Mouse (Mus musculus): ENCODE measurements around the gene Cks1b.
A peak's percentile ranks its signal among the peaks of the same experiment; 100 is the strongest.

The Cks1b gene

GRCm38 (mm10) chr3:89425876-89426275, 7.7 kb upstream of the Cks1b start:
- no peak for DNase-seq (ENCODE audit: low spot score)

GRCm38 (mm10) chr3:89425141-89425525, 7.0 kb upstream of the Cks1b start:
- DNase-seq (ENCODE audit: low spot score), result no peak

GRCm38 (mm10) chr3:89424416-89425140, 6.4 kb upstream of the Cks1b start:
- DNase-seq (ENCODE audit: low spot score), result no peak

- DNase-seq (ENCODE audit: low spot score), result no peak
Measured at GRCm38 (mm10) chr3:89422556-89423205, 4.5 kb upstream of the Cks1b start.

GRCm38 (mm10) chr3:89421810-89422473, 3.8 kb upstream of the Cks1b start:
- DNase-seq (ENCODE audit: low spot score), result peak; percentile 32

GRCm38 (mm10) chr3:89421002-89421774, 3.0 kb upstream of the Cks1b start:
- peak; percentile 88 for DNase-seq (ENCODE audit: low spot score)

GRCm38 (mm10) chr3:89420421-89420820, 2.2 kb upstream of the Cks1b start:
- no peak for DNase-seq (ENCODE audit: low spot score)

- DNase-seq (ENCODE audit: low spot score), result no peak
Measured at GRCm38 (mm10) chr3:89419981-89420380, 1.8 kb upstream of the Cks1b start.

- DNase-seq (ENCODE audit: low spot score), result peak; percentile 69
Measured at GRCm38 (mm10) chr3:89419571-89419970, 1.4 kb upstream of the Cks1b start.

- peak; percentile 86 for DNase-seq (ENCODE audit: low spot score)
Measured at GRCm38 (mm10) chr3:89418861-89419250, 673 bp upstream of the Cks1b start.

GRCm38 (mm10) chr3:89417840-89418169, 378 bp downstream of the Cks1b start:
- DNase-seq (ENCODE audit: low spot score), result no peak

- no peak for DNase-seq (ENCODE audit: low spot score)
Measured at GRCm38 (mm10) chr3:89417131-89417530, 1.1 kb downstream of the Cks1b start.

- DNase-seq (ENCODE audit: low spot score), result no peak
Measured at GRCm38 (mm10) chr3:89416158-89416557, 2.0 kb downstream of the Cks1b start.

GRCm38 (mm10) chr3:89411490-89412393, 6.4 kb downstream of the Cks1b start, which contains the start of gene Flad1:
Gene Flad1 (minus strand): TSS chr3:89411870.
- peak; percentile 98 for DNase-seq (ENCODE audit: low spot score)

- no peak for DNase-seq (ENCODE audit: low spot score)
Measured at GRCm38 (mm10) chr3:89410864-89411263, 7.3 kb downstream of the Cks1b start.

- no peak for DNase-seq (ENCODE audit: low spot score)
Measured at GRCm38 (mm10) chr3:89409701-89410100, 8.5 kb downstream of the Cks1b start.

GRCm38 (mm10) chr3:89408448-89408847, 9.7 kb downstream of the Cks1b start:
- DNase-seq (ENCODE audit: low spot score), result no peak

- no peak for DNase-seq (ENCODE audit: low spot score)
Measured at GRCm38 (mm10) chr3:89406887-89407286, 11.3 kb downstream of the Cks1b start.

GRCm38 (mm10) chr3:89402693-89403092, 15.5 kb downstream of the Cks1b start, which contains the start of gene Lenep:
Gene Lenep (minus strand): TSS chr3:89402793.
- DNase-seq (ENCODE audit: low spot score), result no peak

GRCm38 (mm10) chr3:89401329-89401728, 16.9 kb downstream of the Cks1b start:
- DNase-seq (ENCODE audit: low spot score), result no peak

- DNase-seq (ENCODE audit: low spot score), result no peak
Measured at GRCm38 (mm10) chr3:89396654-89397005, 21.6 kb downstream of the Cks1b start.

Measured in urinary bladder, postnatal 14 days (tissue).